Mouse (Mus musculus) liver, embryonic 16.5 days (tissue): Measurements from ENCODE around the gene Tbck. TPM values are rescaled to one million over a fixed set of nuclear protein-coding genes. Genes with fewer than 3 reads are reported as not detected.

ENCODE experiments used
- ATAC-seq: fragments of 200-750 bp; cut with Nextera tagmentation; 2 replicates; pipeline ENCODE4 v1.8.0; 2017; ENCODE audit warnings: low read depth, mild to moderate bottlenecking, moderate number of reproducible peaks, moderate library complexity
- H3K27ac ChIP-seq: fragments of 300-500 bp; sonication (generic); 2 replicates; pipeline ENCODE4 v1.5.1; 2014; ENCODE audit warnings: mild to moderate bottlenecking, low read length
- H3K27me3 ChIP-seq: fragments of 300-500 bp; sonication (generic); 2 replicates; pipeline ENCODE4 v1.6.1; 2014; ENCODE audit warnings: low read depth, low read length, mixed read lengths; ENCODE audit not compliant: control insufficient read depth, insufficient read depth
- H3K36me3 ChIP-seq: fragments of 300-500 bp; sonication (generic); 2 replicates; pipeline ENCODE4 v1.6.1; 2014; ENCODE audit warnings: mild to moderate bottlenecking; ENCODE audit not compliant: control insufficient read depth, insufficient read depth
- H3K4me1 ChIP-seq: fragments of 300-500 bp; sonication (generic); 2 replicates; pipeline ENCODE4 v1.6.1; 2014; ENCODE audit warnings: low read depth, low read length, mixed read lengths; ENCODE audit not compliant: control insufficient read depth
- H3K4me2 ChIP-seq: fragments of 300-500 bp; sonication (generic); 2 replicates; pipeline ENCODE4 v1.6.1; 2014; ENCODE audit warnings: low read depth, low read length, mixed read lengths
- H3K4me3 ChIP-seq: fragments of 300-500 bp; sonication (generic); 2 replicates; pipeline ENCODE4 v1.5.1; 2014; ENCODE audit warnings: low read depth, mild to moderate bottlenecking, low read length
- H3K9ac ChIP-seq: fragments of 300-500 bp; sonication (generic); 2 replicates; pipeline ENCODE4 v1.6.1; 2014; ENCODE audit warnings: low read depth, low read length
- H3K9me3 ChIP-seq: fragments of 300-500 bp; sonication (generic); replicated peaks from 2 replicates; pipeline ENCODE4 v1.6.1; 2016; ENCODE audit warnings: low read length; ENCODE audit not compliant: control insufficient read depth
- WGBS: fragments of 180-500 bp; shearing (Covaris S2); extraction: QIAGEN DNeasy Blood & Tissue Kit; methylation state at CpG from one replicate; pipeline ENCODE4 v1.1.7; 2014; ENCODE audit not compliant: insufficient replicate concordance; 5-methylcytosine and 5-hydroxymethylcytosine counted together
- polyA plus RNA-seq: library from polyadenylated mRNA; unstranded; fragments of >200 nt; fragmentation: Nextera tagmentation; extraction: Ambion mirVana; gene quantifications from 2 replicates; pipeline ENCODE4 v1.2.1, GENCODE M21; 2015

Tbck gene
- polyA plus RNA-seq, 1 experiment from 2014 or later: 4.1 TPM

DNA sequence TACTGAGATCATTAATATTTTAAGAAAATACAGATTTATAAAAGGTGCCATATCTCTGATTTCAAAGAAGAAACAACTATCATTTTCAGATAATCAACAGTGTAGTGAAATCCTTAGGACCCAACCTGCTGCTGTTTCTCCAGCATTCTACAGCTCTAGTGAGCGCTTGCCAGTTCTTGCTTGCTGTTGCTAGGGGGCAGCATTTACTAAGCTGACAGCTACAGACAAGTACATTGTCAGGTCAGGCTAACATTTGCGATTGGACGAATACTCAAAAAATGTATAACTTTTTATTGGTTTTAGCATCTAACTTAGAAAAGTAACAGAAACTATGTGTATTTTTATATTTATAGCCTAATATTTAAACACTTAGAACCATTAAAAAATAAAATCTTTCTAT lies 63.1 kb downstream of the Tbck start:
- Histone ChIP-seq H3K4me3 (no peak overlapping the region), H3K27ac (no peak overlapping the region), H3K27me3 (no peaks in the 10 kb centered on the region), H3K9me3 (no peaks in the 10 kb centered on the region), H3K9ac (no peak overlapping the region), H3K4me2 (no peak overlapping the region), H3K36me3 (no peaks in the 10 kb centered on the region), H3K4me1 (no peaks in the 10 kb centered on the region)
- ATAC-seq: 0 out of 2 replicates have a peak, but pooled peaks have one; percentile 43
- 34% methylated on average over 3 of the region's 3 CpGs for WGBS

DNA sequence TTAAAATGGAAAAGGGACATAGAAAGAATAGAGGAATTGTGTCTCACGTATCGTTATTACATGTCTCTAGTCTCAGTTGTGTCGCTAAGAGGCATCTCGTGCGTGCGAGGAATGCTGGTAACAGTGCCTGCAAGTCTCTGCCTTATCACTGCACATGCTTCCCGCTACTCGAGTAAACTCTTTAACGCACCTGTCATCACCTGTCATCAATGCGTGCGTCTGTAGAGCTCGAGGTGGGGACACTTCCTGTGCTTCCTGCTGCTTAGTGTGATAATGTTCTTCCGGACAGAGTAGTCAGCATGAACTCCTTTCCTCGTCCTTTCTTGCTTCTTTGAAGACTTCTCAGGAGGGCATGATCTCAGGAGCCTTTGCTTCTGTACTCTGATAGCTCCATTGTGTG lies 63.8 kb downstream of the Tbck start:
- Histone ChIP-seq H3K27ac (no peak overlapping the region), H3K4me2 (no peak overlapping the region), H3K9ac (no peak overlapping the region), H3K36me3 (no peaks in the 10 kb centered on the region), H3K9me3 (no peaks in the 10 kb centered on the region), H3K4me1 (no peaks in the 10 kb centered on the region), H3K27me3 (no peaks in the 10 kb centered on the region), H3K4me3 (no peak overlapping the region)
- 34% methylated on average over 14 of the region's 14 CpGs for WGBS
- ATAC-seq: 0 out of 2 replicates have a peak, but pooled peaks have one; percentile 13

DNA sequence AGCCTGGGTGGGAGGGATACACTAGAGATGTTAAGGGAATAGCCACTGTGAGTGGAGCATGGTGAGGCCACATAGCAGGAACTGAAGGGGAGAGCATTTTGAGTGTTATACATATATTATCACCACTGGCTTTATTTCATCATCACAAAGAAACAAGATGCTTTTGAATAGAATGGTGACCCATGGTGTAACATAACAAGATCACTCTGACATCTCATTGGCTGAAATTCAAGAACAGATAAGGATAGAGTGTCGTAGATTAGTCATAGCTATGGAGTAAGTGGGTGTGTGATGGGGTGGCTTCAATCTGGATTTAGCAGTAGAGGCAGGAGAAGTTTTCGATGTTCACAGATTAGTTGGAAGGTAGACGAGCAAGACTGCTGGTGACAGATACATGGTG lies 64.8 kb downstream of the Tbck start:
- no peaks in the 10 kb centered on the region for H3K4me1 ChIP-seq
- no peak for ATAC-seq
- WGBS: 60% methylated on average over 3 of the region's 3 CpGs

DNA sequence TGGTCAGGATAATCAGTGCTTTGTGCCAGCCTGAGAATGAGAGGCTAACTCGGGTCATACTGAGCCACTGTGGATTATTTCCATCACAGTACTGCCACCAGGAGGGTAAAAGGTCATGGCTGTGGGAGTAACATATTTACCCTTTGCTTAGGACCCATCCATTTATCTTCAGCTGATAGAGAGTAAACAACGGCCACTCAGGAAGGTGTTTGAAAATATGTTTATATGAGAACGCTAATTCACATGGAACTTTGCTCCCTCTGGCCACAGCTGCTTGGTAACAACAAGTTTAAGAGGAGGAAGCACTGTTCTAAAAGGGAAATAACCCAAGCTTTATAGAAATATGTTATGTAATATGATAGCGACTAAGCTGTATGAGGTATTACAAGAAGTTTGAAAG lies 68.8 kb downstream of the Tbck start:
- no peaks in the 10 kb centered on the region for H3K4me1 ChIP-seq
- H3K27ac ChIP-seq: no peak overlapping the region
- no peaks in the 10 kb centered on the region for H3K36me3 ChIP-seq
- H3K4me3 ChIP-seq: no peak overlapping the region
- no peaks in the 10 kb centered on the region for H3K27me3 ChIP-seq
- no peak overlapping the region for H3K4me2 ChIP-seq
- H3K9me3 ChIP-seq: no peaks in the 10 kb centered on the region
- 54% methylated on average over 4 of the region's 4 CpGs for WGBS
- ATAC-seq: peak; percentile 48; the same call in 1 of the 2 replicates
- H3K9ac ChIP-seq: no peak overlapping the region

More for the DNA sequence above, 64.8 kb downstream of the Tbck start:
- H3K27me3 ChIP-seq: no peaks in the 10 kb centered on the region
- no peak overlapping the region for H3K27ac ChIP-seq
- H3K36me3 ChIP-seq: no peaks in the 10 kb centered on the region
- H3K4me2 ChIP-seq: no peak overlapping the region
- no peak overlapping the region for H3K9ac ChIP-seq
- H3K4me3 ChIP-seq: no peak overlapping the region
- H3K9me3 ChIP-seq: no peaks in the 10 kb centered on the region

DNA sequence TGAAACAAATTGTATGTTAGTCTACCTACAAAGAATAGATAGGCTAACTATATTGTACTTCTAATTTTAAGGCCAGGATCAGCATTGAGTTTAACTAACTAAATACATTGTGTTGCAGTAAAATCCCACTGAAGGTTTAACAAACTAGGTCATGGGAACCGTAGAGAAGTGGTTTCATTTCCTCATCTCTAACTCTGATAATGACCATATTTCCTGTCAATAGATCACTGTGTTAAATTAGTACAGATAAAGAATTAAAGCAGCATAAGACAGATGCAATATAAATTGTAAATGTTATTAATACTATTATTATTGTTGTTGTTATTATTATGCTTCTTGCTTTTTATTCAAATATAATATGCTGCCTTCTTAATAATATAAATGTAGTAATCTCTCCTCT lies 72.3 kb downstream of the Tbck start:
- 22% methylated on average over 1 of the region's 1 CpGs for WGBS
- H3K4me2 ChIP-seq: no peak overlapping the region
- no peaks in the 10 kb centered on the region for H3K9me3 ChIP-seq
- no peaks in the 10 kb centered on the region for H3K27me3 ChIP-seq
- H3K36me3 ChIP-seq: no peaks in the 10 kb centered on the region
- H3K27ac ChIP-seq: no peak overlapping the region
- no peak for ATAC-seq
- no peak overlapping the region for H3K9ac ChIP-seq
- no peak overlapping the region for H3K4me3 ChIP-seq
- no peaks in the 10 kb centered on the region for H3K4me1 ChIP-seq

DNA sequence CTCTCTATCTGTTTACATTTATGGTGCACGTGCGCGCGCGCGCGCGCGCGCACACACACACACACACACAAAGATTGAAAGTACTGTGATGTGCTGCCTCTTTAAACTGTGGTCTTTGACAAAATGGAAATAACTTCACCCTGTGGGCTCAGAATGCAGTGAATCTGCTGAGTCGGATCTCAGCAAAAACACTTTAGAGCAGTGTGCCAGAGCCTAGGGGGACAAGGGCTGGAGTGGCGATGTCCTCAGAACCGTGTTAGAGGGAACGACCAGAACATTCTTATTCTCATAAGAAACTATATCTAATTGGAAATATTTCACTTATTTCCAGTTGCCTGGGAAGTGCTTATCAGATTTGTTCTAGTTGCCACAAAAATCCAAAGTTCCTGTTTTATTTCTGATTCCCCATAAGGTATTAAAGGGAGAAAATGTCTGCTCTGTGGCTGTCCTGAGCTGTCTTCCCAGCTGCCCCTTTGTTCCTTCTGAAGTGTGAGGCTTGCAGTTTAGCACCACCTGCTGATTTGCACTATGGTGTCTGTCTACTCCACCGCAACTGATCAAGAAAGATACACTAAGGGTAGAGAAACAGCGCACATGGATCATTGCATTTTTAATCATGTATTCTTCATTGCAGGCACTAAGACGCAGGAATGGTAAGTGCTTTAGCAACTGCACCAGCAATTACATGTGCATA lies 82.2 kb downstream of the Tbck start:
- no peaks in the 10 kb centered on the region for H3K36me3 ChIP-seq
- H3K9ac ChIP-seq: no peak overlapping the region
- no peaks in the 10 kb centered on the region for H3K4me1 ChIP-seq
- no peak overlapping the region for H3K4me3 ChIP-seq
- H3K4me2 ChIP-seq: no peak overlapping the region
- no peak overlapping the region for H3K27ac ChIP-seq
- WGBS: 90% methylated on average over 17 of the region's 17 CpGs
- no peaks in the 10 kb centered on the region for H3K27me3 ChIP-seq
- H3K9me3 ChIP-seq: no peaks in the 10 kb centered on the region
- ATAC-seq: no peak

DNA sequence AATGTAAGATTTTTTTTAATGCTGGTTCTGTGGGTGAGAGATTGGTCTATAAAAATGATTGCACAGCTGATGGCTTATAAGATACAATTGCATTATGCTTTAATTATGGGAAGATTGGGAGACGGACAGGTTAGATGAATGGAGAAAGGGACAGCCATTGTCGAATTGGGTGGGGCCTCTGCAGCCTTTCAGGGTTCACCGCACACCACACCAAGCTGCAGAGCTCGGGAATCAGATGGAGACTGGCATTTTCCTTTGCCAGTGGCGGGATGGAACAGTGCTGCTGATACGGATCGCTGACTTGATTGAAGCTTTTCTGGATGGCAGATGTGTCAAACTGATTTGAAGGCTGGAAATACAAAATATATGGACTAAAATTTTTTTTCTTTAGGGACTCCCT lies 88.1 kb downstream of the Tbck start:
- WGBS: 77% methylated on average over 7 of the region's 7 CpGs

DNA sequence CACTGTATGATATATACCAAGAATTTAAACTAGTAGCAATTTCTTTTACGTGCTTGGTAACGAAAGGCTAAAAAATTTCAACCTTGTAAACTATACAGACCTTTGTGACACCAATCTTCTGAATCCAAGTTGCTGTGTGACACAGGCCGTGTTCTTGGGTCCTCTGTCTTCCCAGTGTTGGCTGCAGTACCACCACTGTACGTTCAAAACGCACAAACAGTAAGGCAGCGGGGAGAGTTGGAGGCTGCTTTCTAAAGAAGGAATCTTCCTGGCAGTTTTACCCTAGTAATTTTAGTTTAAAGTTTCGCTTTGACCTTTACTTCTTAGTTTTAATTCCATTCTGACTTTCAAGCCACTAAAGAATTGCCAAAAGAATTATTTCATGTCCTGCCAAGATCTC lies 92.7 kb downstream of the Tbck start:
- Histone ChIP-seq H3K4me3 (no peak overlapping the region), H3K27ac (no peak overlapping the region), H3K27me3 (no peaks in the 10 kb centered on the region), H3K9ac (no peak overlapping the region), H3K9me3 (no peaks in the 10 kb centered on the region), H3K4me1 (peaks cover 5% of the 10 kb centered on the region), H3K4me2 (no peak overlapping the region), H3K36me3 (no peaks in the 10 kb centered on the region)
- 78% methylated on average over 7 of the region's 7 CpGs for WGBS
- ATAC-seq: no peak

More for the DNA sequence above, 88.1 kb downstream of the Tbck start:
- Histone ChIP-seq H3K4me1 (no peaks in the 10 kb centered on the region), H3K27ac (no peak overlapping the region), H3K9ac (no peak overlapping the region), H3K27me3 (no peaks in the 10 kb centered on the region), H3K4me2 (no peak overlapping the region), H3K4me3 (no peak overlapping the region), H3K36me3 (no peaks in the 10 kb centered on the region), H3K9me3 (no peaks in the 10 kb centered on the region)
- ATAC-seq: no peak

DNA sequence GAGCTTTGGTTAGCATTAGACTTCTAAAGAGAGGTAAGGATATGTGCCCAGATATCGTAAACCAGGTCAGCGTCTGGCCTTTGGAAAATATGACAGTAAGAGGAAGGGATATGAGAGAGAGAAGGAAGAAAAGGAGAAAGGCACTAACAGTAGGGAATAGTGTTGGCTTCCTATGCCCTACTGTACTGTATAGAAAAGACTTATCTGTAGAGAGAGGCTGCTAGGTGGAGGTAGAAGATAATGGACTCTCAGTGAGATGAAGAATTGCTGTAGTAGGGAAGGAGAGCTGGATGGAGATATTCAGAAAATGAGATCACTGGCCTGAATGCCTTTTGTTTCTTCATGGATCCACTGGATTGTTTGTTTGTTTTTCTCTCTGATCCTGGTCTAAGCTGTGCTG lies 97.2 kb downstream of the Tbck start:
- Histone ChIP-seq H3K9ac (no peak overlapping the region), H3K27me3 (no peaks in the 10 kb centered on the region), H3K4me3 (no peak overlapping the region), H3K4me2 (no peak overlapping the region), H3K4me1 (peaks cover 5% of the 10 kb centered on the region), H3K27ac (no peak overlapping the region), H3K9me3 (no peaks in the 10 kb centered on the region), H3K36me3 (no peaks in the 10 kb centered on the region)
- WGBS: 87% methylated on average over 2 of the region's 2 CpGs
- 0 out of 2 replicates have a peak, but pooled peaks have one; percentile 58 for ATAC-seq
